Mouse (Mus musculus) retina, embryonic 14.5 days (tissue): ENCODE results near the gene Nmu.

ENCODE experiments used
- DNase-seq: peaks from one replicate; pipeline ENCODE4 v3.0.0-alpha.2; 2015; ENCODE audit warnings: low spot score

The Nmu gene

DNA sequence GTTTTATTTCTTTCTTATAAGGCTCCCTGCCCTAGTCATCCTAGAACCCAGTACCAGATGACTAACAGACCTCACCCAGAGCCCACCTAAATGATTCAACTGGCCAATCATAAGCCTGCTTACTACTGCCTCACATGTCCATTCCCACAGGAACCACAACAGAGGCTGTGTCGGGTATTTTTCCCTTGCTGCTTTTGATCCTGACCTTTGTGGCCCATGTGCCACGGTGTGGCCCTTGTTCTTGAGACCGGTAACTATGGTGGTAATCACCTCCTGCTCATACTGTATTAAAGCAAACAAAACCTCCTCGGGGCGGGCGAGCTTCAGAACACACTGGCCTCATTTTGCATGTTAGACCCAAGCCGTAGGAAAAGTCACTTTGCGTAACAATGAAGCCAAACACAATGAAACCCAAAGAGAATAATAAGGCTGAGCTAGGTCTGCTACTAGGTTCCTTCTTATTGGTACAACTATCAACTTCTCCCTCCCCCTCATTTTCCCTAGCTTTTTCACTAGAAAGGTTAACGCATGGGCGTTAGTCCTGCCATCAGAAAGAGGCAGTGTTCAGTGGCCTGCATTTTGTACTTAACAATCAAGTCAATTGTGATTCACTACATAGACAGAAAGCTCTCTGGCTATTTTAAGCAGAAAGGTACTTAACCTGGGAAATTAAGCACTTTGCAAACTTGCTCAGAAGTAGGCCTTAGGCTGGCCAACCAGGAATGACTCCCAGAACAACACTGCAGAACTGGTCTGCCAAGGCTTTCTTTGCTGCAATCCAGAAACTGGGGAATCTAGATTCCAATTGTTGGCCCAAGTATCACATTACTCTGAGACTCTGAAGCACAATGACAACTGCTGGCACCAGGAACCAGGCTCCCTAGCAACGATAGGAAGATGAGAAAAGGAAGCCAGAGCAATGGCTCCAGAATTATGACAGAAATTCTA lies 42.1 kb downstream of the Nmu start:
- DNase-seq, result no peak

GRCm38 (mm10) chr5:76308206-76308605 lies 55.4 kb downstream of the Nmu start:
- no peak for DNase-seq

- DNase-seq, result no peak
Measured at GRCm38 (mm10) chr5:76306261-76306660, 57.3 kb downstream of the Nmu start.

DNA sequence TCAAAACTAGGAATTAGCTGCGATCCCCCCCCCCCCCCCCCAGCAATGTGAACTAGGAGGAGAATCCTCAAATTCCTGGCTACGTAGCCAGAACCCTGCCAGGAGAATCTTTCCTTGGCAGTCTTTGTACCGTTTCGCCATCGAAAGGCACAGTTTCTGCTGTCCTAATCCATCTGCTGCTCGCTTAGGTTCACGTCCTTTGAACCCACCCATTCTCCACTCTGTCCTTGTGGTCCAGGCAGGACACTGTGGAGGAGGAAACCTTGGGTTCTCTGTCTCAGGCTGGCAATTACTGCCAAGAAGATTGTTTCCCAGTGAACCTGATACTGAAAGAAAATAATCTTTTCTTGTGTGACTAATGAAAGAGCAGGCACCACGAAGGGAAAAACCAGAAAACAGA lies 58.0 kb downstream of the Nmu start:
- DNase-seq, result no peak

GRCm38 (mm10) chr5:76304452-76305341 lies 58.9 kb downstream of the Nmu start, which contains the start of gene Clock:
Gene Clock, minus strand, starts transcription at chr5:76304792.
- DNase-seq, result peak; percentile 91

- peak; percentile 85 for DNase-seq
Measured at GRCm38 (mm10) chr5:76303745-76304451, 59.7 kb downstream of the Nmu start.

GRCm38 (mm10) chr5:76303379-76303744 lies 60.2 kb downstream of the Nmu start:
- no peak for DNase-seq

- no peak for DNase-seq
Measured at GRCm38 (mm10) chr5:76302009-76302408, 61.6 kb downstream of the Nmu start.

GRCm38 (mm10) chr5:76289234-76289691 lies 74.3 kb downstream of the Nmu start:
- DNase-seq, result no peak

DNA sequence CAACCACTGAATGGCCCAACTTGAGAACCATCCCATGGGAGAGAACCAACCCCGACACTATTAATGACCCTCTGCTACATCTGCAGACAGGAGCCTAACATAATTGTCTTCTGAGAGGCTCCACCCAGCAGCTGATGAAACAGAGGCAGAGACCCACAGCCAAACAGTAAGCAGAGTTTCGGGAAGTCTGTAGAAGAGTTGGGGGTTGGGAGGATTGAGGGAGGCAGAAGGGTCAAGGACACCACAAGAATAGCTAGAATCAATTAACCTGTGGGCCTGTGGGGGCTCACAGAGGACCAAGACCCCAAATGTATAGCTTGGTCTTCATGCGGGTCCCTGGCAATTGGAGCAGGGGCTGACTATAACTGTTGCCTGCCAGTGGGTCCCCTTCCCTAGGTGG lies 75.3 kb downstream of the Nmu start:
- DNase-seq, result no peak

GRCm38 (mm10) chr5:76287062-76287461 lies 76.5 kb downstream of the Nmu start:
- no peak for DNase-seq

DNA sequence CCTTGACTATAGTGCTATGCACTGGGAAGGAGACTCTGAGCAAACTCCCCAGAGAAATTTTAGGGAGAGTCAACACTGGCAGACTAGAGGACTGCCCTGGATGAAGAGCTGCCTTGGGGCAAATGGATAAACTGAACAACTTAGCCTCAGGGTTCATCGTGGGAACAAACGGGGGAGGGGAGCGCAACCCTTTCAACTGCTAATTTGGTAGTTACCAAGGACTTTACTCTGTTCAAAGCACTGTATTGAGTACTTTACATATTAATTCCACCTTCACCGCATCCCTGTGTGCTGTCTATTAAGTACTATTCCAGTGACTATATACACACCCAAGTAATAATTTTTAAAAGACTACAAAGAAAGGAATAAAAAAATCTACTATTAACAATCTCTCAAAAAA lies 77.9 kb downstream of the Nmu start:
- no peak for DNase-seq

DNA sequence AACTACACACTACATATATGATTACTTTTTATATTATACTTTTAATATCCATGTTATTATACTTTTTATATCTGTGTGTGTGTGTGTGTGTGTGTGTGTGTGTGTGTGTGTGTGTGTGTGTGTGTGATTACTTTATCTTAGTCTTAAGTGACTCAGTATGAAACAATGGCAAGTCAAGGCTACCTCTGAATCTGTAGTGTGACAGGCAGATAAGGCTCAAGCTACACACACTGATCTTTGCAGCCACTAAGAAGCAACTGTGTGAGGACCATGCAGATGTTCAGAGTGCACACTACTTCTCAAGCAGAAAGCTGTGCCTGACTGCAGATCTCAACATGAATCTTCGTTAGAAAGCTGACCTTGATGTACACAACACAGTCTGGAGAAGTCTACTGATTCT lies 79.7 kb downstream of the Nmu start:
- no peak for DNase-seq
